Mouse (Mus musculus): ENCODE measurements at regions not wholly inside any gene's neighbourhood (a gene's known extent, or its start where the extent isn't known, plus 50 kb on each side); places are given as distances from the start of the nearest gene placed in this dataset.

GRCm38 (mm10) chr2:45178849-45179453, 61.8 kb upstream of the Zeb2 start:
- no peak for DNase-seq
- intact Hi-C loops (cut with DNase I) = no loop called here

DNA sequence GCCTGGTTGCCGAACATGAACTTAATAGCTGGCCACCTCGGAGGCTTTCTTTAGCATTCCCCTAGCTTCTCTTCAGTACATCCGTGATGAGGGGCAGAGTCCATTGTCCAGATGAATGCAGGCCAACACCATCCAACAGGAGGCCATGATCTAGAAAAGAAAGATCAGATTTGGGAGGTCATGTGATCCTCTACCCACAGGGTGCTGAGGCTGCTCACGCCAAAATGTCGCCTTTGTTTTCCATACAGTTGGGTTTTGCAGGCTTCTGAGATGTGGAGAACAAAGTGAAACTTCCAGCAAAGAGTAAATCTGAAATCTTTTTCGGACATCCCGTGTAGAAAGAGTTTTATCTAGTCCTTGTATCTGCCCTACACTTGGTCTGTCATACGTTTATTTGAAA, 55.2 kb upstream of the Zeb2 start:
- DNase-seq = no peak
- intact Hi-C loops (cut with DNase I) = no loop called here

DNA sequence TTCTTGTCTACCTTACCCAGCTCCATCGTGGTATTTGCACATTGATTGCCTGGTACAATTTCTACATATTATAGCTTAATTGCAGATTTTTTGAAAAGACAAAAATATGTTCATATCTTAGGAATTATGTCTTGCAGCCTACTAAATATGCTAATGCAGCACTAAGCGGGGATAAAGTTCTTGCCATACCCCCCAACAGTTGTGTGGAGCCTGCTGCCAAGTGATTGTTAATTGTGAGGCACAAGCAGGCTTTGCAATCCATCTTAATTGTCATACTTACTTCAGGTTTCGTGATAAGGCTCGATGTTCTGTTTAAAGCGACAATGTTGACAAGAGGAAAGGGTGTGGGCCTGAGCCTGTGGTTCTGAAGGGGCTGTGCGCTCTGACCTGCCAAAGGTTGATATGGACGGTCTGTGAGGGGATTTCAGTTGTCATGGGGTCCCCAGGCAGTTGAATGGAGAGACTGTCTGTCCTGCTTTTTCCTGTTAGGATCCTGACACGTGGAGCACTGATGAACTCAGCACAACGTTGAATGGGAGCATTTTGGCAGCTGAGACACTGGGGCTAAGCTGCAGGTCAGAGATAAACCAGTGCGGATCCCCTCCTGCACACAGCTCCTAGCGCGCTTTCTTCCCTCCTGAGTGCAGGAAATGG, 54.5 kb upstream of the Zeb2 start:
- intact Hi-C loops (cut with DNase I) = no loop called here
- no peak for DNase-seq

- intact Hi-C loops (cut with DNase I) = no loop called here
- no peak for DNase-seq
These were observed 53.1 kb upstream of the Zeb2 start for GRCm38 (mm10) chr2:45170272-45170671.

GRCm38 (mm10) chr2:45169429-45170070, 52.4 kb upstream of the Zeb2 start:
- intact Hi-C loops (cut with DNase I) = no loop called here

GRCm38 (mm10) chr2:45168606-45169005, 51.4 kb upstream of the Zeb2 start:
- no peak for DNase-seq
- intact Hi-C loops (cut with DNase I) = no loop called here

More at GRCm38 (mm10) chr2:45169429-45170070, 52.4 kb upstream of the Zeb2 start:
- no peak for DNase-seq

Measured in heart, postnatal 14 days (tissue).